Mouse (Mus musculus) intestine, postnatal 0 days (tissue): Measurements from ENCODE around the gene Atrnl1. TPM values are rescaled to one million over a fixed set of nuclear protein-coding genes. Genes with fewer than 3 reads are reported as not detected.

ENCODE experiments used
- ATAC-seq: fragments of 200-750 bp; cut with Nextera tagmentation; 2 replicates; pipeline ENCODE4 v1.8.0; 2017; ENCODE audit warnings: mild to moderate bottlenecking, moderate TSS enrichment, moderate library complexity
- H3K27ac ChIP-seq: fragments of 300-500 bp; sonication (generic); 2 replicates; pipeline ENCODE4 v1.5.1; 2014; ENCODE audit warnings: mild to moderate bottlenecking, low read depth, low read length, moderate library complexity
- H3K27me3 ChIP-seq: fragments of 300-500 bp; sonication (generic); replicated peaks from 2 replicates; pipeline ENCODE4 v1.6.1; 2014; ENCODE audit warnings: low read length, mixed read lengths; ENCODE audit not compliant: control insufficient read depth, insufficient read depth
- H3K36me3 ChIP-seq: fragments of 300-500 bp; sonication (generic); 2 replicates; pipeline ENCODE4 v1.6.1; 2014; ENCODE audit warnings: mild to moderate bottlenecking, moderate library complexity; ENCODE audit not compliant: control insufficient read depth, insufficient read depth
- H3K4me1 ChIP-seq: fragments of 300-500 bp; sonication (generic); replicated peaks from 2 replicates; pipeline ENCODE4 v1.6.1; 2014; ENCODE audit warnings: antibody characterized with exemption, low read length, mixed read lengths; ENCODE audit not compliant: control insufficient read depth, insufficient read depth
- H3K4me2 ChIP-seq: fragments of 300-500 bp; sonication (generic); replicated peaks from 2 replicates; pipeline ENCODE4 v1.6.1; 2014; ENCODE audit warnings: low read depth, mild to moderate bottlenecking, moderate library complexity
- H3K4me3 ChIP-seq: fragments of 300-500 bp; sonication (generic); 2 replicates; pipeline ENCODE4 v1.5.1; 2014; ENCODE audit warnings: low read depth, low read length
- H3K9ac ChIP-seq: fragments of 300-500 bp; sonication (generic); 2 replicates; pipeline ENCODE4 v1.6.1; 2014; ENCODE audit warnings: mild to moderate bottlenecking, low read depth, low read length
- H3K9me3 ChIP-seq: fragments of 300-500 bp; sonication (generic); 2 replicates; pipeline ENCODE4 v1.6.1; 2016; ENCODE audit warnings: mixed run types; ENCODE audit not compliant: control insufficient read depth
- CTCF ChIP-seq: sonication (generic); IDR thresholded peaks from 2 replicates; pipeline ENCODE4 v1.5.1; 2016; ENCODE audit warnings: low read depth, mild to moderate bottlenecking, control low read depth, antibody characterized with exemption, moderate library complexity
- WGBS: fragments of 180-500 bp; shearing (Covaris S2); extraction: QIAGEN DNeasy Blood & Tissue Kit; methylation state at CpG from one replicate; pipeline ENCODE4 v1.1.7; 2014; 5-methylcytosine and 5-hydroxymethylcytosine counted together
- polyA plus RNA-seq: library from polyadenylated mRNA; unstranded; fragments of >200 nt; fragmentation: Nextera tagmentation; extraction: Ambion mirVana; gene quantifications from 2 replicates; pipeline ENCODE4 v1.2.1, GENCODE M21; 2015

Gene Atrnl1
- polyA plus RNA-seq, 1 experiment from 2014 or later = 2.6 TPM

- Histone ChIP-seq H3K9ac (no peak overlapping the region), H3K27ac (no peak overlapping the region), H3K36me3 (no peaks in the 10 kb centered on the region), H3K9me3 (no peaks in the 10 kb centered on the region), H3K4me2 (no peak overlapping the region), H3K27me3 (no peaks in the 10 kb centered on the region), H3K4me3 (no peak overlapping the region), H3K4me1 (no peaks in the 10 kb centered on the region)
- WGBS = 91% methylated on average over 6 of the region's 6 CpGs
- TF ChIP-seq CTCF = no peak
- ATAC-seq = no peak
Observed at GRCm38 (mm10) chr19:57910650-57911049, 299.8 kb downstream of the Atrnl1 start.

- Histone ChIP-seq H3K27ac (no peak overlapping the region), H3K36me3 (no peaks in the 10 kb centered on the region), H3K27me3 (no peaks in the 10 kb centered on the region), H3K4me2 (no peak overlapping the region), H3K4me3 (no peak overlapping the region), H3K9me3 (no peaks in the 10 kb centered on the region), H3K4me1 (no peaks in the 10 kb centered on the region), H3K9ac (no peak overlapping the region)
- WGBS = 64% methylated on average over 6 of the region's 6 CpGs
- ATAC-seq = no peak
- peak; percentile 66 for TF ChIP-seq CTCF
Observed at GRCm38 (mm10) chr19:57916325-57916724, 305.5 kb downstream of the Atrnl1 start.

GRCm38 (mm10) chr19:57922991-57923390 lies 312.2 kb downstream of the Atrnl1 start:
- H3K4me1 ChIP-seq = no peaks in the 10 kb centered on the region
- no peak overlapping the region for H3K9ac ChIP-seq
- no peak for ATAC-seq
- no peaks in the 10 kb centered on the region for H3K9me3 ChIP-seq
- H3K4me2 ChIP-seq = no peak overlapping the region
- TF ChIP-seq CTCF = no peak
- H3K4me3 ChIP-seq = no peak overlapping the region
- H3K27ac ChIP-seq = no peak overlapping the region
- no peaks in the 10 kb centered on the region for H3K36me3 ChIP-seq
- WGBS = 78% methylated on average over 5 of the region's 5 CpGs
- H3K27me3 ChIP-seq = no peaks in the 10 kb centered on the region

- no peak overlapping the region for H3K4me2 ChIP-seq
- no peaks in the 10 kb centered on the region for H3K36me3 ChIP-seq
- no peak overlapping the region for H3K4me3 ChIP-seq
- H3K9ac ChIP-seq = no peak overlapping the region
- 70% methylated on average over 8 of the region's 8 CpGs for WGBS
- no peak overlapping the region for H3K27ac ChIP-seq
- no peaks in the 10 kb centered on the region for H3K27me3 ChIP-seq
- ATAC-seq = no peak
- no peaks in the 10 kb centered on the region for H3K9me3 ChIP-seq
- no peaks in the 10 kb centered on the region for H3K4me1 ChIP-seq
- no peak for TF ChIP-seq CTCF
Observed at GRCm38 (mm10) chr19:57924856-57925255, 314.0 kb downstream of the Atrnl1 start.

- Histone ChIP-seq H3K9me3 (no peaks in the 10 kb centered on the region), H3K4me3 (no peak overlapping the region), H3K36me3 (no peaks in the 10 kb centered on the region), H3K27me3 (no peaks in the 10 kb centered on the region), H3K4me1 (no peaks in the 10 kb centered on the region), H3K27ac (no peak overlapping the region), H3K4me2 (0 out of 2 replicates have a peak overlapping the region, but pooled peaks have one; percentile 13), H3K9ac (no peak overlapping the region)
- WGBS = 34% methylated on average over 10 of the region's 10 CpGs
- ATAC-seq = peak; percentile 79
- TF ChIP-seq CTCF = no peak
Observed at GRCm38 (mm10) chr19:57925681-57926080, 314.8 kb downstream of the Atrnl1 start.

- H3K27me3 ChIP-seq = no peaks in the 10 kb centered on the region
- peak; percentile 86 for ATAC-seq
- H3K9me3 ChIP-seq = no peaks in the 10 kb centered on the region
- H3K27ac ChIP-seq = no peak overlapping the region
- H3K4me2 ChIP-seq = no peak overlapping the region
- no peak for TF ChIP-seq CTCF
- H3K9ac ChIP-seq = no peak overlapping the region
- H3K4me3 ChIP-seq = no peak overlapping the region
- 85% methylated on average over 5 of the region's 5 CpGs for WGBS
- H3K4me1 ChIP-seq = no peaks in the 10 kb centered on the region
- H3K36me3 ChIP-seq = no peaks in the 10 kb centered on the region
Observed at GRCm38 (mm10) chr19:57926164-57926860, 315.5 kb downstream of the Atrnl1 start.
